Mouse (Mus musculus) urinary bladder, postnatal 0 days (tissue): ENCODE measurements around the gene Sephs2. TPM values are rescaled to one million over a fixed set of nuclear protein-coding genes. Genes with fewer than 3 reads are reported as not detected.

Source experiments
- polyA plus RNA-seq: library from polyadenylated mRNA; unstranded; fragments of >200 nt; fragmentation: Nextera tagmentation; extraction: Ambion mirVana; gene quantifications from 2 replicates; pipeline ENCODE4 v1.2.1, GENCODE M21; 2015

The Sephs2 gene
- 41.8 and 42.9 TPM in 2 replicates for polyA plus RNA-seq

DNA sequence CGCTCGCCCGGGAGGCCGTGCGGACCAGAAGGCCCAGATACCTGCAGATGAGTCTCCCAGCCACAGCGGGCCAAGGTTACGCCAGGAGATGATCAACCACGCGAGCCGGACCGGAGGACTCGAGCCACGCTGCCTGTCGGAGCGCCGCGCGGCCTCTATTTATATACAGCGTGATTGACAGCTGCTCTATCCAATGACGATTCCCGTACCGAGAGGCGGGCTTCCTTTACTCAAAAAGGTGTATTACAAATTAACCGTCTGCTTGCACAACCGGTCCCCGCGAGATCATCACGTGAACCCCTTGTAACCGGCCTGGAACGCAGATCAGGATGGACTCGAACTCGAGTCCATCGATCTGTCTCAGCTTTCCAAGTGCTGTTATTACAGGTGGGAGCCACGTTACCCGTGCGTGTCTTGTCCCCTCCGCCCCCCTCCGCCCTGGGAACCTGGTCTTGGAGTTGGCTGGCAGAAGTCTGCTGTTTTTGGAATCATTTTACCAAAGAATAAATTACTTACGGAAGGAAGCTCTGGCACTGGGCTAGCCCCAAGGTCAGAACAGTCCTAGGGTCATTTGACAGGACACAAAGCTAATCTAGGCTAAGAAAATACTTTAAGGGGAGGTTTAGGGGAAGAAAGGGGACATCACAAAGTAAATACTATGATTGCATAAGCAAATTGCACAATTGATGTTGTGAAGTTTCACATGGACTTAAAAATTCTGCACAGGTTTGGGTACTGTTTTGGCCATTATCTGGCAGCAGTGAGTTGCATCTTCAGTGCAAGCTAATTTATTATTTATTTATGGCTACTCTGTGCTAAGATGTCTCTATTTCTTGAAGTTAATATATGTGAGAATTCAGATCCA, at the start of gene Sephs2:
Gene Sephs2 (minus strand): TSS at position 131 of the 865 bp plus-strand sequence.

DNA sequence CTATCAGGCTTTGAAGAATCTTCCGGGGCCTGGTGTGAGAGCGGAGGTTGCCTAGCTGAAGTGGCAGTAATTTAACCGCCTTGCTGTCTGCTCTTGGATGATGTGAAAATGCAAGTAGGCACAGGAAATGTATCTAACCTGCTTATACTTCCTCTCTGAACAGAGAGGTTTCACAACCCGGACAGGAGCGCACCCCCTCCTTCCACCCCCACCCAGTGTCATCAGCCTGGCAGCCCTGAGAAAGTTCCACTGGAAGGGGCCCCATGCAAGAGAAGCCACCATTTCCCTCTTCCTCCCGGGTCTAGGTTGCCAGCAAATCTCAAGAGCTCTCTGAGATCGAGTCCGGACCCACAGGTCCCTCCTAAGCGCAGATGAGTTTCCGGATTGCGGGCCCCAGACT, 22.2 kb upstream of the Sephs2 start, which contains the start of gene Itgal:
Gene Itgal (plus strand): TSS at position 163 of the 400 bp plus-strand sequence.

DNA sequence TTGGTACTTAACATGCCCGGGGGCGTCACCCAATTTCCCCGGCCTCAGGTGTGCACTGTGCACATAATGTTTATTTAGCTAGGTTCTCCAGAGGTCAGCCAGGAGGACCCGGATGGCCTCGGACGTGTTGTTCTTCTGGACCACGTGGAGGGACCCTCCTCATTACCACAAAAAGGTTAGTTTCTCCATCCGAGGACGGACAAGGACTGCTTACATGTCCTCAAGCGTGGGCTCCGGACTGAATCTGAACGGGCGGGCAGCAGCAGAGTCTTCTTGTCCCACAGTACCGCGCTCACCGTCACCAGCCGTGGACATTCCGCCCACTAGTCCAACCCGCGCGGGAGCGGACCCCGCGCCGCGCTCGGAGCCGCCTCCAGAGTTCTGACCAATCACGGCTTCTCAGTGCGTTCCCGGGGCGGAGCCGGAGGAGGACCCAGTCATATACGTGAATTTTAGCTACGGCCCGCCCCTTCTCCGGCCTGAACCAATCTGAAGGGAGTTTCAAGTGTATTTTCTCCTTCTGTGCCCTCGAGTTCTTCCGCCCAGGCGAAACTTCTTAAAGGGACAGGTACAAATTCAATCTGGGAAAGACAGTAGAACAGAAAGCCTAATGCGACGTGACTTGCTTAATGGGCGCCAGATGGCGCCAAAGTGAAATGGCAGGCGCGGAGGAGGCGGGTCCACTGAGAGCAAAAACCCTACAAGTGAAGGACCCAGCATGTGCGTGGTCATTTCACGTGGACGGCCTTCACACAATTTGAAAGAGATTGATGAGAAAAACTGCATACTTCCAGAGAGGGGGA, 13.3 kb downstream of the Sephs2 start, which contains the start of gene Dctpp1:
Gene Dctpp1 (minus strand): TSS at position 401 of the 803 bp plus-strand sequence.

DNA sequence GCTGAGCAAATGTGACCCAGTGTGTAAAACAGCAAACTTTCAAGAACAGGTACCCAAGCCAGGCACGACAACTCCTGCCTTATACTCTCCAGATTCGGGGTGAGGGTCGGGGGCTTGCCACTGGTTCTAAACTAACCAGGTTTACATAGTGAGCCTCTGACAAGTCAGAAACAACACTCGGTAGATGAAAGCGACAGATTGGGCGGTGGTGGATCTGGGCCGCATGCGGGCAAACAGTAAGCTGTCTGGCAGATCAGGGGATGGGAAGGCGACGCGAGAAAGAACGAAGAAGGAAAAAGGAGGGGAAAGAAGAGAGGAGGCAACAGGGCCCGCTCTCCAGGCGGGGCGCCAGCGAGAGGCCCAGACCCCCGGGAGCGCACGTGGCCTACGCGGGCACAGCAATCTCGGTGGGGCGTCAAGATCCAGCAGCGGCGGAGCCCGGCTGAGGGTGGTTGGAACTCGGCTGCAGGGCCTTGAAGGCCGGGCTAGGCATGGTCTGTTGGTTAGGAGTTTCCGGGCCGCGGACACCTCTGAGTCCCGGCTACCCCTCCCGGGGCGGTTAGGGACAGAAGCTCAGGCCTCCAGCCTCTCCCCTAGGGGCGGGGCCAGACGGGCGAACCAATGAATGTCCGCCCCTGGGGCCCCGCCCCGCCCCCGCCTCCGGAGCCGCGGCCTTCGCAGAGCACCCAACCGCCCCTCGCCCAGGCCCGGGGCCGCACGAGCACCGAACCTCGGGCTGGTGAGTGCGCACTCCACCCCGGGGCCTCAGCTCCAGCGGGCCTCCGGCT, 29.8 kb downstream of the Sephs2 start, which contains the start of gene Zfp771:
Gene Zfp771 (plus strand): TSS at position 405 of the 788 bp plus-strand sequence.

DNA sequence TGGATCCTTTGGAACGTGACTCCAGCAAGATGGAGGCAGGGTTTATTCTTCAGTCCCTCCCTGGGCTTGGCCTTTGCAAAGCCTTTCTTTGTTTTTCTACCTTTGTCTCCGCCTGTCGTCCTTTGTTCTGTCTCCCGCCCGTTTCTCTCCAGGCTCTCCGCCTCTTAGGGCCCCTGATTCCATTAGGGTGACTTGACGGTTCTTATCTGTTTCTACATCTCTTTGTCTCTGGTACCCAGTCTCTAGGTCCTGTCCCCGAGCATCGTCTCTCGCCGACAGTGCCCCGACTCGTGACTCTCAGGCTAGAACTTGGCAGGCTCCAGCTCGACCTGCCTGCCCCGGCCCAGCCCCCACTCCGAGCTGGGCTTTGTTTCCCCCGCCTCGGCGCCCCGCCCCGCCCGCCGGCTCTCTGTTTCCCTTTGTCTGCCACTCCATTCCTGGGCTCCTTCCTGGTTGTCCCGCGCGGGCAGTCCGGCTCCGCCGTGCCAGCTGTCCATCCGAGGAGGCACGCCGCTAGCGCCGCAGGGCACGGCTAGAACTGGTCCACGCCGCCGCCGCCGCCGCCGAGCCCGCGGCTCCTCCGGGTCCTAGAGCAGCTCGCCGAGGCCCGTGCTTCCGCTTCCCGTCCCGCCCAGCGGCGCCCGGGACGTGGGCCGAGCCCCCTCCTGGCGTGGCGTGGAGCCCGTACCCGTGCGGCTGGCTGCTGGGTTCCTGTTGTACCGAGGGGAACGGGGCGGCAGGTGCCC, 41.1 kb downstream of the Sephs2 start, which contains the start of the genes Zfp553 and Sept1:
Gene Zfp553 (plus strand): TSS at position 440 of the 746 bp plus-strand sequence.
Gene Sept1 (minus strand): TSS at position 509 of the 746 bp plus-strand sequence.

Other genes starting within 250 kb of the Sephs2 start
- 20.4 and 22.4 TPM in 2 replicates for gene Maz, start 247.0 kb downstream of the Sephs2 start, polyA plus RNA-seq
- gene Kif22, start 231.6 kb downstream of the Sephs2 start, polyA plus RNA-seq: 17.9 and 21.4 TPM in 2 replicates
- not detected in 2 replicates for gene Zg16, start 186.7 kb downstream of the Sephs2 start, polyA plus RNA-seq
- gene AI467606, start 182.7 kb downstream of the Sephs2 start, polyA plus RNA-seq: 2.3 and 6.4 TPM in 2 replicates
- gene Qprt, start 151.8 kb downstream of the Sephs2 start, polyA plus RNA-seq: 0.76 and 0.98 TPM in 2 replicates
- 0.13 TPM in 2 replicates for gene Spn, start 136.2 kb downstream of the Sephs2 start, polyA plus RNA-seq
- gene Cd2bp2, start 78.0 kb downstream of the Sephs2 start, polyA plus RNA-seq: 27.0 and 31.8 TPM in 2 replicates
- 12.6 and 12.7 TPM in 2 replicates for gene Tbc1d10b, start 65.6 kb downstream of the Sephs2 start, polyA plus RNA-seq
- 2.5 and 3.2 TPM in 2 replicates for gene Mylpf, start 65.2 kb downstream of the Sephs2 start, polyA plus RNA-seq
- gene Zfp553, start 41.0 kb downstream of the Sephs2 start, polyA plus RNA-seq: 12.0 and 13.4 TPM in 2 replicates
- 8.5 and 10.1 TPM in 2 replicates for gene Sept1, start 40.9 kb downstream of the Sephs2 start, polyA plus RNA-seq
- gene Zfp771, start 29.8 kb downstream of the Sephs2 start, polyA plus RNA-seq: 49.9 and 51.6 TPM in 2 replicates
- gene Dctpp1, start 13.3 kb downstream of the Sephs2 start, polyA plus RNA-seq: 53.2 and 54.2 TPM in 2 replicates
- 0.49 and 1.5 TPM in 2 replicates for gene Itgal, start 22.2 kb upstream of the Sephs2 start, polyA plus RNA-seq
- 8.6 and 9.7 TPM in 2 replicates for gene Zfp768, start 71.5 kb upstream of the Sephs2 start, polyA plus RNA-seq
- gene Zfp747, start 102.0 kb upstream of the Sephs2 start, polyA plus RNA-seq: 5.0 and 5.6 TPM in 2 replicates
- 3.3 and 3.5 TPM in 2 replicates for gene 9130019O22Rik, start 113.1 kb upstream of the Sephs2 start, polyA plus RNA-seq
- gene E430018J23Rik, start 119.6 kb upstream of the Sephs2 start, polyA plus RNA-seq: 3.7 and 4.1 TPM in 2 replicates
- gene Zfp764, start 132.8 kb upstream of the Sephs2 start, polyA plus RNA-seq: 5.0 and 5.3 TPM in 2 replicates
- gene Zfp688, start 148.0 kb upstream of the Sephs2 start, polyA plus RNA-seq: 15.9 and 16.3 TPM in 2 replicates
- gene Zfp689, start 175.1 kb upstream of the Sephs2 start, polyA plus RNA-seq: 2.7 and 2.8 TPM in 2 replicates
- 40.2 and 41.9 TPM in 2 replicates for gene Prr14, start 185.6 kb upstream of the Sephs2 start, polyA plus RNA-seq
- 6.4 and 8.7 TPM in 2 replicates for gene Fbrs, start 205.1 kb upstream of the Sephs2 start, polyA plus RNA-seq
- 20.0 and 20.5 TPM in 2 replicates for gene Srcap, start 237.9 kb upstream of the Sephs2 start, polyA plus RNA-seq
- 6.0 and 6.3 TPM in 2 replicates for gene Gm42715, start 245.5 kb upstream of the Sephs2 start, polyA plus RNA-seq